In genomic region chr4:146474716-146475676, GRCm38 (mm10) we compare ENCODE assay signal across 9 mouse cellular contexts. TPM values are rescaled to one million over a fixed set of nuclear protein-coding genes. Genes with fewer than 3 reads are reported as not detected.
DNase-seq lines count a peak whose midpoint lies in the region; ATAC-seq and TF ChIP-seq lines count a peak whose summit lies in the region.
"Not testable (repeated sequence)": the region's sequence is repeated elsewhere in the genome, so short reads cannot be mapped to it uniquely, and the experiment has no call there.
"Had no signal": no experiment of that assay in that cellular context is flagged by ENCODE, and none has a peak within 500 bp of the region (broad histone marks: within the 10 kb centered on the region; RNA-seq: fewer than 3 reads in every experiment).

No protein-coding gene starts in this region.

- DNase-seq in ES-CJ7 (ENCODE audit: low read depth, low spot score) = peak; percentile 38
- not testable (repeated sequence) for DNase-seq in limb, embryonic 11.5 days (ENCODE audit: low spot score); lung, embryonic 14.5 days; stomach, postnatal 0 days (ENCODE audit: low spot score)

- H3K4me2 ChIP-seq in heart, embryonic 11.5 days; hindbrain, embryonic 15.5 days; limb, embryonic 11.5 days (ENCODE audit: low read depth, severe bottlenecking); lung, embryonic 14.5 days; midbrain, embryonic 16.5 days (ENCODE audit: low read length); stomach, postnatal 0 days (replicated peaks; ENCODE audit: low read depth): not testable (repeated sequence)

- not testable (repeated sequence) for H3K4me1 ChIP-seq in heart, embryonic 11.5 days (ENCODE audit: control insufficient read depth, insufficient read depth, low read length); hindbrain, embryonic 15.5 days (replicated peaks); limb, embryonic 11.5 days (ENCODE audit: control insufficient read depth, insufficient read depth, low read length); lung, embryonic 14.5 days (ENCODE audit: insufficient read depth); midbrain, embryonic 16.5 days (ENCODE audit: control insufficient read depth, insufficient read depth, low read length); stomach, postnatal 0 days (replicated peaks; ENCODE audit: control insufficient read depth, insufficient read depth)

- peaks cover 28% of the 10 kb centered on the region for H3K9me3 ChIP-seq in heart, embryonic 11.5 days (replicated peaks; ENCODE audit: control insufficient read depth, low read length)
- peaks cover 42% of the 10 kb centered on the region for H3K9me3 ChIP-seq in hindbrain, embryonic 15.5 days
- H3K9me3 ChIP-seq in limb, embryonic 11.5 days (ENCODE audit: control insufficient read depth, low read length) = not testable (repeated sequence)
- H3K9me3 ChIP-seq in lung, embryonic 14.5 days (ENCODE audit: low read depth, low read length) = peaks cover 32% of the 10 kb centered on the region; the same call in 1 of the 2 replicates
- peaks cover 24% of the 10 kb centered on the region for H3K9me3 ChIP-seq in midbrain, embryonic 16.5 days (replicated peaks; ENCODE audit: control insufficient read depth, low read length, poor library complexity, severe bottlenecking)
- peaks cover 13% of the 10 kb centered on the region for H3K9me3 ChIP-seq in stomach, postnatal 0 days (ENCODE audit: control insufficient read depth, low read length)

- not testable (repeated sequence) for H3K27me3 ChIP-seq in heart, embryonic 11.5 days (ENCODE audit: control insufficient read depth, insufficient read depth, low read length); hindbrain, embryonic 15.5 days; limb, embryonic 11.5 days (ENCODE audit: control insufficient read depth, insufficient read depth, low read length); lung, embryonic 14.5 days (ENCODE audit: insufficient read depth, low read length); midbrain, embryonic 16.5 days (ENCODE audit: control insufficient read depth, insufficient read depth, low read depth, low read length); stomach, postnatal 0 days (ENCODE audit: control insufficient read depth, insufficient read depth, low read length)

- not testable (repeated sequence) for TF ChIP-seq EP300 in stomach, postnatal 0 days (optimal IDR thresholded peaks at IDR 0.05)

- TF ChIP-seq CTCF in lung, embryonic 14.5 days (IDR thresholded peaks at IDR 0.05; ENCODE audit: low read depth); stomach, postnatal 0 days (IDR thresholded peaks at IDR 0.05; ENCODE audit: low read depth): not testable (repeated sequence)

- not testable (repeated sequence) for H3K27ac ChIP-seq in heart, embryonic 11.5 days (ENCODE audit: low read depth, low read length); hindbrain, embryonic 15.5 days (replicated peaks); limb, embryonic 11.5 days (replicated peaks; ENCODE audit: low read depth, low read length); lung, embryonic 14.5 days (ENCODE audit: low read depth); midbrain, embryonic 16.5 days (ENCODE audit: low read length); stomach, postnatal 0 days (replicated peaks)

- H3K36me3 ChIP-seq in heart, embryonic 11.5 days (ENCODE audit: control insufficient read depth, insufficient read depth, low read length); hindbrain, embryonic 15.5 days; limb, embryonic 11.5 days (ENCODE audit: control insufficient read depth, insufficient read depth, low read length); lung, embryonic 14.5 days (ENCODE audit: insufficient read depth); midbrain, embryonic 16.5 days (ENCODE audit: control insufficient read depth, insufficient read depth, low read length); stomach, postnatal 0 days (ENCODE audit: control insufficient read depth, insufficient read depth, low read length): not testable (repeated sequence)

- ATAC-seq in erythroblast, adult 5-6 weeks (replicated peaks; ENCODE audit: low FRiP score, poor library complexity, severe bottlenecking) = peak; percentile 77
- peak; percentile 79 for ATAC-seq in heart, embryonic 11.5 days (replicated peaks; ENCODE audit: insufficient number of reproducible peaks, low FRiP score, low TSS enrichment)
- peak; percentile 82 for ATAC-seq in hindbrain, embryonic 15.5 days (ENCODE audit: low FRiP score, low read depth)
- peak; percentile 77 for ATAC-seq in limb, embryonic 11.5 days (ENCODE audit: insufficient number of reproducible peaks, low FRiP score, low TSS enrichment, low read depth)
- peak; percentile 85 for ATAC-seq in lung, embryonic 14.5 days (ENCODE audit: insufficient read depth)
- ATAC-seq in midbrain, embryonic 16.5 days = peak; percentile 82
- peak; percentile 80 for ATAC-seq in stomach, postnatal 0 days (ENCODE audit: low FRiP score, low TSS enrichment)

- WGBS in heart, embryonic 11.5 days (ENCODE audit: insufficient replicate concordance) = 46% methylated on average over 56 of the region's 94 CpGs
- WGBS in hindbrain, embryonic 15.5 days = 59% methylated on average over 75 of the region's 94 CpGs
- 49% methylated on average over 52 of the region's 94 CpGs for WGBS in limb, embryonic 11.5 days
- 51% methylated on average over 54 of the region's 94 CpGs for WGBS in lung, embryonic 14.5 days
- 61% methylated on average over 56 of the region's 94 CpGs for WGBS in midbrain, embryonic 16.5 days
- 57% methylated on average over 54 of the region's 94 CpGs for WGBS in stomach, postnatal 0 days

- H3K4me3 ChIP-seq in heart, embryonic 11.5 days (ENCODE audit: low read depth, low read length); hindbrain, embryonic 15.5 days; limb, embryonic 11.5 days (ENCODE audit: low read depth, low read length); lung, embryonic 14.5 days (ENCODE audit: low read depth, low read length); midbrain, embryonic 16.5 days (ENCODE audit: low read depth, low read length); stomach, postnatal 0 days (ENCODE audit: low read depth, low read length): not testable (repeated sequence)

- H3K9ac ChIP-seq in heart, embryonic 11.5 days (ENCODE audit: low read depth, low read length); hindbrain, embryonic 15.5 days; limb, embryonic 11.5 days (ENCODE audit: low read length); lung, embryonic 14.5 days; midbrain, embryonic 16.5 days (ENCODE audit: low read depth, low read length); stomach, postnatal 0 days (ENCODE audit: low read length): not testable (repeated sequence)

RNA-seq across cellular contexts. Expression of gene Zfp992, which starts 26.2 kb away (rescaled TPM):
- 4.4 and 6.5 TPM in 2 replicates for total RNA-seq in erythroblast, adult 5-6 weeks (2015; ENCODE audit: low replicate concordance)
- 0.26 and 2.2 TPM in 2 replicates for total RNA-seq in erythroblast, adult 5-6 weeks (2017; ENCODE audit: low replicate concordance)
- polyA plus RNA-seq in heart, embryonic 11.5 days (2014; fragmentation: Nextera tagmentation; extraction: Ambion mirVana) = 4.5 and 6.0 TPM in 2 replicates
- 2.2 and 2.5 TPM in 2 replicates for polyA plus RNA-seq in hindbrain, embryonic 15.5 days (2015; fragmentation: Nextera tagmentation; extraction: Ambion mirVana)
- 5.6 TPM in 2 replicates for polyA plus RNA-seq in limb, embryonic 11.5 days (2014; fragmentation: Nextera tagmentation; extraction: Ambion mirVana)
- 1.5 and 2.1 TPM in 2 replicates for polyA plus RNA-seq in lung, embryonic 14.5 days (2014; fragmentation: Nextera tagmentation; extraction: Ambion mirVana)
- polyA plus RNA-seq in midbrain, embryonic 16.5 days (2015; fragmentation: Nextera tagmentation; extraction: Ambion mirVana) = 1.8 TPM in 2 replicates
- polyA plus RNA-seq in stomach, postnatal 0 days (2015; fragmentation: Nextera tagmentation; extraction: Ambion mirVana) = 1.2 and 1.5 TPM in 2 replicates

RNA-seq across cellular contexts. Expression of gene Zfp981, which starts 26.8 kb away (rescaled TPM):
- total RNA-seq in erythroblast, adult 5-6 weeks (2015; ENCODE audit: low replicate concordance) = not detected in 2 replicates
- total RNA-seq in erythroblast, adult 5-6 weeks (2017; ENCODE audit: low replicate concordance) = not detected in 2 replicates
- polyA plus RNA-seq in heart, embryonic 11.5 days (2014; fragmentation: Nextera tagmentation; extraction: Ambion mirVana) = 0.14 TPM in 1 of 2 replicates, not detected in the other
- polyA plus RNA-seq in hindbrain, embryonic 15.5 days (2015; fragmentation: Nextera tagmentation; extraction: Ambion mirVana) = 0.10 and 0.21 TPM in 2 replicates
- polyA plus RNA-seq in limb, embryonic 11.5 days (2014; fragmentation: Nextera tagmentation; extraction: Ambion mirVana) = 0.05 TPM in 1 of 2 replicates, not detected in the other
- 0.08 TPM in 1 of 2 replicates, not detected in the other for polyA plus RNA-seq in lung, embryonic 14.5 days (2014; fragmentation: Nextera tagmentation; extraction: Ambion mirVana)
- polyA plus RNA-seq in midbrain, embryonic 16.5 days (2015; fragmentation: Nextera tagmentation; extraction: Ambion mirVana) = 0.10 and 0.16 TPM in 2 replicates
- 0.04 TPM in 1 of 2 replicates, not detected in the other for polyA plus RNA-seq in stomach, postnatal 0 days (2015; fragmentation: Nextera tagmentation; extraction: Ambion mirVana)
- total RNA-seq: left cerebral cortex, adult 2 months had no signal
